Mouse (Mus musculus) CH12.LX (cell line): Measurements from ENCODE around the gene Raver1. TPM values are rescaled to one million over a fixed set of nuclear protein-coding genes. Genes with fewer than 3 reads are reported as not detected.

Source experiments
- polyA plus RNA-seq: library from polyadenylated mRNA; unstranded; fragments of >175 nt; gene quantifications from 2 replicates; pipeline ENCODE4 v1.2.1, GENCODE M21; 2012; ENCODE audit warnings: low read depth; ENCODE audit not compliant: insufficient read length
- total RNA-seq, 2 experiments: library from RNA; depleted of rRNA; stranded (reverse); fragments of 300-350 nt in 1 of 2; fragments of >200 nt in 1 of 2; gene quantifications; 2 replicates each; pipeline ENCODE4 v1.2.3; 2012 to 2014

The Raver1 gene
- total and polyA plus RNA-seq, 3 experiments = 18.9 to 101 (median 30.8) TPM

Other genes starting within 250 kb of the Raver1 start
Only the 20 nearest of the 24 such genes appear.
- 346 and 359 TPM in 2 replicates for gene Ppan, start 203.8 kb downstream of the Raver1 start, total RNA-seq (2012; rRNA removed)
- gene Ppan, start 203.8 kb downstream of the Raver1 start, total RNA-seq (2014; rRNA removed) = 242 and 272 TPM in 2 replicates
- gene Ppan, start 203.8 kb downstream of the Raver1 start, polyA plus RNA-seq = 359 and 389 TPM in 2 replicates
- 293 and 340 TPM in 2 replicates for gene Eif3g, start 193.4 kb downstream of the Raver1 start, total RNA-seq (2012; rRNA removed)
- gene Eif3g, start 193.4 kb downstream of the Raver1 start, total RNA-seq (2014; rRNA removed) = 205 and 211 TPM in 2 replicates
- 387 and 392 TPM in 2 replicates for gene Eif3g, start 193.4 kb downstream of the Raver1 start, polyA plus RNA-seq
- 121 and 130 TPM in 2 replicates for gene Dnmt1, start 132.1 kb downstream of the Raver1 start, total RNA-seq (2012; rRNA removed)
- 84.8 and 89.9 TPM in 2 replicates for gene Dnmt1, start 132.1 kb downstream of the Raver1 start, total RNA-seq (2014; rRNA removed)
- gene Dnmt1, start 132.1 kb downstream of the Raver1 start, polyA plus RNA-seq = 145 and 190 TPM in 2 replicates
- 1.6 and 2.0 TPM in 2 replicates for gene S1pr2, start 115.2 kb downstream of the Raver1 start, total RNA-seq (2012; rRNA removed)
- gene S1pr2, start 115.2 kb downstream of the Raver1 start, total RNA-seq (2014; rRNA removed) = 0.84 and 1.3 TPM in 2 replicates
- gene S1pr2, start 115.2 kb downstream of the Raver1 start, polyA plus RNA-seq = 1.4 and 3.2 TPM in 2 replicates
- gene Mrpl4, start 89.3 kb downstream of the Raver1 start, total RNA-seq (2012; rRNA removed) = 98.7 and 103 TPM in 2 replicates
- gene Mrpl4, start 89.3 kb downstream of the Raver1 start, total RNA-seq (2014; rRNA removed) = 42.1 and 43.9 TPM in 2 replicates
- gene Mrpl4, start 89.3 kb downstream of the Raver1 start, polyA plus RNA-seq = 83.6 and 94.8 TPM in 2 replicates
- 128 and 202 TPM in 2 replicates for gene Icam1, start 76.0 kb downstream of the Raver1 start, total RNA-seq (2012; rRNA removed)
- 101 and 102 TPM in 2 replicates for gene Icam1, start 76.0 kb downstream of the Raver1 start, total RNA-seq (2014; rRNA removed)
- gene Icam1, start 76.0 kb downstream of the Raver1 start, polyA plus RNA-seq = 64.2 and 70.6 TPM in 2 replicates
- gene Icam4, start 62.6 kb downstream of the Raver1 start, total RNA-seq (2012; rRNA removed) = 2.9 and 3.1 TPM in 2 replicates
- gene Icam4, start 62.6 kb downstream of the Raver1 start, total RNA-seq (2014; rRNA removed) = 1.1 and 1.2 TPM in 2 replicates
- gene Icam4, start 62.6 kb downstream of the Raver1 start, polyA plus RNA-seq = 0.72 and 0.96 TPM in 2 replicates
- 4.9 TPM in 2 replicates for gene Icam5, start 59.9 kb downstream of the Raver1 start, total RNA-seq (2012; rRNA removed)
- gene Icam5, start 59.9 kb downstream of the Raver1 start, total RNA-seq (2014; rRNA removed) = 0.89 and 1.0 TPM in 2 replicates
- gene Icam5, start 59.9 kb downstream of the Raver1 start, polyA plus RNA-seq = 1.6 and 1.7 TPM in 2 replicates
- 1.1 TPM in 1 of 2 replicates, not detected in the other for gene Zglp1, start 24.9 kb downstream of the Raver1 start, total RNA-seq (2012; rRNA removed)
- 1.3 TPM in 1 of 2 replicates, not detected in the other for gene Zglp1, start 24.9 kb downstream of the Raver1 start, total RNA-seq (2014; rRNA removed)
- gene Zglp1, start 24.9 kb downstream of the Raver1 start, polyA plus RNA-seq = 0.87 and 0.98 TPM in 2 replicates
- gene Gm49373, start 18.9 kb downstream of the Raver1 start, total RNA-seq (2012; rRNA removed) = 0.85 and 1.8 TPM in 2 replicates
- 0.54 and 0.60 TPM in 2 replicates for gene Gm49373, start 18.9 kb downstream of the Raver1 start, total RNA-seq (2014; rRNA removed)
- gene Gm49373, start 18.9 kb downstream of the Raver1 start, polyA plus RNA-seq = 1.5 and 2.9 TPM in 2 replicates
- gene Fdx1l, start 18.4 kb downstream of the Raver1 start, total RNA-seq (2012; rRNA removed) = 79.7 and 90.4 TPM in 2 replicates
- 67.2 and 70.8 TPM in 2 replicates for gene Fdx1l, start 18.4 kb downstream of the Raver1 start, total RNA-seq (2014; rRNA removed)
- gene Fdx1l, start 18.4 kb downstream of the Raver1 start, polyA plus RNA-seq = 105 and 112 TPM in 2 replicates
- gene Gm38431, start within 50 bp of the Raver1 start, total RNA-seq (2012; rRNA removed) = 20.6 and 30.5 TPM in 2 replicates
- gene Gm38431, start within 50 bp of the Raver1 start, total RNA-seq (2014; rRNA removed) = 0.26 and 1.1 TPM in 2 replicates
- 7.1 and 9.8 TPM in 2 replicates for gene Gm38431, start within 50 bp of the Raver1 start, polyA plus RNA-seq
- 64.3 and 80.0 TPM in 2 replicates for gene Tyk2, start 39.2 kb upstream of the Raver1 start, total RNA-seq (2012; rRNA removed)
- 39.0 and 40.6 TPM in 2 replicates for gene Tyk2, start 39.2 kb upstream of the Raver1 start, total RNA-seq (2014; rRNA removed)
- gene Tyk2, start 39.2 kb upstream of the Raver1 start, polyA plus RNA-seq = 45.1 and 49.6 TPM in 2 replicates
- gene Cdc37, start 58.0 kb upstream of the Raver1 start, total RNA-seq (2012; rRNA removed) = 227 and 230 TPM in 2 replicates
- 84.1 and 87.2 TPM in 2 replicates for gene Cdc37, start 58.0 kb upstream of the Raver1 start, total RNA-seq (2014; rRNA removed)
- 447 and 532 TPM in 2 replicates for gene Cdc37, start 58.0 kb upstream of the Raver1 start, polyA plus RNA-seq
- 4.1 and 4.8 TPM in 2 replicates for gene Pde4a, start 73.7 kb upstream of the Raver1 start, total RNA-seq (2012; rRNA removed)
- gene Pde4a, start 73.7 kb upstream of the Raver1 start, total RNA-seq (2014; rRNA removed) = 1.2 and 1.7 TPM in 2 replicates
- gene Pde4a, start 73.7 kb upstream of the Raver1 start, polyA plus RNA-seq = 7.2 and 7.6 TPM in 2 replicates
- gene Keap1, start 147.4 kb upstream of the Raver1 start, total RNA-seq (2012; rRNA removed) = 41.7 and 42.8 TPM in 2 replicates
- gene Keap1, start 147.4 kb upstream of the Raver1 start, total RNA-seq (2014; rRNA removed) = 16.2 and 18.4 TPM in 2 replicates
- 30.0 and 31.2 TPM in 2 replicates for gene Keap1, start 147.4 kb upstream of the Raver1 start, polyA plus RNA-seq
- gene S1pr5, start 156.4 kb upstream of the Raver1 start, total RNA-seq (2012; rRNA removed) = not detected in 2 replicates
- not detected in 2 replicates for gene S1pr5, start 156.4 kb upstream of the Raver1 start, total RNA-seq (2014; rRNA removed)
- gene S1pr5, start 156.4 kb upstream of the Raver1 start, polyA plus RNA-seq = not detected in 2 replicates
- 13.5 and 14.3 TPM in 2 replicates for gene Atg4d, start 173.3 kb upstream of the Raver1 start, total RNA-seq (2012; rRNA removed)
- gene Atg4d, start 173.3 kb upstream of the Raver1 start, total RNA-seq (2014; rRNA removed) = 10.3 and 10.9 TPM in 2 replicates
- gene Atg4d, start 173.3 kb upstream of the Raver1 start, polyA plus RNA-seq = 7.7 and 9.4 TPM in 2 replicates
- gene Kri1, start 196.0 kb upstream of the Raver1 start, total RNA-seq (2012; rRNA removed) = 55.5 and 62.6 TPM in 2 replicates
- 28.8 and 29.0 TPM in 2 replicates for gene Kri1, start 196.0 kb upstream of the Raver1 start, total RNA-seq (2014; rRNA removed)
- gene Kri1, start 196.0 kb upstream of the Raver1 start, polyA plus RNA-seq = 57.1 and 64.9 TPM in 2 replicates
- 9.7 and 12.6 TPM in 2 replicates for gene Cdkn2d, start 199.4 kb upstream of the Raver1 start, total RNA-seq (2012; rRNA removed)
- 7.1 and 7.3 TPM in 2 replicates for gene Cdkn2d, start 199.4 kb upstream of the Raver1 start, total RNA-seq (2014; rRNA removed)
- 2.2 and 2.9 TPM in 2 replicates for gene Cdkn2d, start 199.4 kb upstream of the Raver1 start, polyA plus RNA-seq